Mouse (Mus musculus) adrenal gland, postnatal 14 days (tissue): ENCODE results near the gene Ncapd2. TPM values are rescaled to one million over a fixed set of nuclear protein-coding genes. Genes with fewer than 3 reads are reported as not detected.
A peak's percentile ranks its signal among the peaks of the same experiment; 100 is the strongest.

ENCODE experiments used
- DNase-seq: peaks from one replicate; pipeline ENCODE4 v3.0.0; 2021; ENCODE audit warnings: mixed read lengths
- microRNA-seq, 2 experiments: library from miRNA; unstranded; fragments of <30 nt; microRNA quantifications; one replicate each; pipeline ENCODE4 v1.2.0; 2021
- total RNA-seq: library from RNA; stranded (reverse); gene quantifications from 2 replicates; pipeline ENCODE4 v1.2.3, GENCODE M21; 2021

Ncapd2 gene
- total RNA-seq, 1 experiment from 2014 or later, result 45.2 TPM

- DNase-seq, result peak; percentile 66
Observed at GRCm38 (mm10) chr6:125148251-125148925, 43.1 kb downstream of the Ncapd2 start.

- peak; percentile 39 for DNase-seq
Observed at GRCm38 (mm10) chr6:125147329-125147728, 44.2 kb downstream of the Ncapd2 start.

GRCm38 (mm10) chr6:125146797-125147196 lies 44.7 kb downstream of the Ncapd2 start:
- peak; percentile 81 for DNase-seq

- no peak for DNase-seq
Observed at GRCm38 (mm10) chr6:125146148-125146547, 45.4 kb downstream of the Ncapd2 start.

GRCm38 (mm10) chr6:125145479-125145951 lies 46.0 kb downstream of the Ncapd2 start:
- peak; percentile 35 for DNase-seq

- DNase-seq, result peak; percentile 95
Observed at GRCm38 (mm10) chr6:125145001-125145400, 46.5 kb downstream of the Ncapd2 start, which contains the start of gene Iffo1. Gene Iffo1, plus strand, starts transcription at chr6:125145241.

- no peak for DNase-seq
Observed at GRCm38 (mm10) chr6:125143904-125144303, 47.6 kb downstream of the Ncapd2 start.

GRCm38 (mm10) chr6:125143128-125143527 lies 48.4 kb downstream of the Ncapd2 start:
- no peak for DNase-seq

- DNase-seq, result no peak
Observed at GRCm38 (mm10) chr6:125142436-125142835, 49.1 kb downstream of the Ncapd2 start.

- no peak for DNase-seq
Observed at GRCm38 (mm10) chr6:125139747-125140146, 51.8 kb downstream of the Ncapd2 start.

GRCm38 (mm10) chr6:125137002-125137671 lies 54.4 kb downstream of the Ncapd2 start:
- DNase-seq, result peak; percentile 56

- DNase-seq, result no peak
Observed at GRCm38 (mm10) chr6:125132470-125132869, 59.0 kb downstream of the Ncapd2 start.

- peak; percentile 94 for DNase-seq
Observed at GRCm38 (mm10) chr6:125131302-125132156, 60.0 kb downstream of the Ncapd2 start, which contains the start of gene Nop2. Gene Nop2, plus strand, starts transcription at chr6:125131909.

GRCm38 (mm10) chr6:125129710-125130402 lies 61.6 kb downstream of the Ncapd2 start:
- DNase-seq, result no peak

- no peak for DNase-seq
Observed at GRCm38 (mm10) chr6:125128724-125129123, 62.8 kb downstream of the Ncapd2 start.

GRCm38 (mm10) chr6:125119387-125119786 lies 72.1 kb downstream of the Ncapd2 start:
- DNase-seq, result no peak

Small RNA genes lying within 50 kb of the gene (microRNA-seq; reads per million reads assigned to microRNA genes)
- gene Mir3098 (0.43 to 0.76 reads per million in 2 experiments), gene Mir8113 (0 to 0.43 reads per million in 2 experiments)

Other genes with a start within 250 kb of the Ncapd2 start
- 117 and 122 TPM in 2 replicates for gene Cops7a, start 226.2 kb downstream of the Ncapd2 start, total RNA-seq
- gene Pianp, start 195.0 kb downstream of the Ncapd2 start, total RNA-seq, result 4.8 and 5.4 TPM in 2 replicates
- 47.2 and 50.4 TPM in 2 replicates for gene Zfp384, start 182.6 kb downstream of the Ncapd2 start, total RNA-seq
- gene Ing4, start 151.9 kb downstream of the Ncapd2 start, total RNA-seq, result 64.9 and 71.8 TPM in 2 replicates
- 7.5 and 8.2 TPM in 2 replicates for gene Acrbp, start 142.0 kb downstream of the Ncapd2 start, total RNA-seq
- gene Lpar5, start 123.8 kb downstream of the Ncapd2 start, total RNA-seq, result 0.44 and 2.1 TPM in 2 replicates
- 189 and 192 TPM in 2 replicates for gene Chd4, start 95.7 kb downstream of the Ncapd2 start, total RNA-seq
- gene Nop2, start 59.8 kb downstream of the Ncapd2 start, total RNA-seq, result 47.0 and 53.7 TPM in 2 replicates
- 18.6 and 25.0 TPM in 2 replicates for gene Iffo1, start 46.5 kb downstream of the Ncapd2 start, total RNA-seq
- 1,705 and 1,924 TPM in 2 replicates for gene Gapdh, start 25.2 kb downstream of the Ncapd2 start, total RNA-seq
- 222 and 232 TPM in 2 replicates for gene Mrpl51, start 100 bp upstream of the Ncapd2 start, total RNA-seq
- gene Vamp1, start 23.9 kb upstream of the Ncapd2 start, total RNA-seq, result 31.8 and 42.6 TPM in 2 replicates
- 12.6 and 14.0 TPM in 2 replicates for gene Tapbpl, start 40.2 kb upstream of the Ncapd2 start, total RNA-seq
- gene Cd27, start 45.3 kb upstream of the Ncapd2 start, total RNA-seq, result 0.93 and 6.9 TPM in 2 replicates
- not detected in 2 replicates for gene Tuba3a, start 94.3 kb upstream of the Ncapd2 start, total RNA-seq
- 68.7 and 70.0 TPM in 2 replicates for gene Ltbr, start 122.2 kb upstream of the Ncapd2 start, total RNA-seq
- 1.0 and 1.9 TPM in 2 replicates for gene Scnn1a, start 129.0 kb upstream of the Ncapd2 start, total RNA-seq
- gene Tnfrsf1a, start 157.7 kb upstream of the Ncapd2 start, total RNA-seq, result 210 and 220 TPM in 2 replicates
- 0.38 and 0.52 TPM in 2 replicates for gene Plekhg6, start 189.1 kb upstream of the Ncapd2 start, total RNA-seq